Mouse (Mus musculus): ENCODE measurements at regions not wholly inside any gene's neighbourhood (a gene's known extent, or its start where the extent isn't known, plus 50 kb on each side); places are given as distances from the start of the nearest gene placed in this dataset.
A peak's percentile ranks its signal among the peaks of the same experiment; 100 is the strongest.

DNA sequence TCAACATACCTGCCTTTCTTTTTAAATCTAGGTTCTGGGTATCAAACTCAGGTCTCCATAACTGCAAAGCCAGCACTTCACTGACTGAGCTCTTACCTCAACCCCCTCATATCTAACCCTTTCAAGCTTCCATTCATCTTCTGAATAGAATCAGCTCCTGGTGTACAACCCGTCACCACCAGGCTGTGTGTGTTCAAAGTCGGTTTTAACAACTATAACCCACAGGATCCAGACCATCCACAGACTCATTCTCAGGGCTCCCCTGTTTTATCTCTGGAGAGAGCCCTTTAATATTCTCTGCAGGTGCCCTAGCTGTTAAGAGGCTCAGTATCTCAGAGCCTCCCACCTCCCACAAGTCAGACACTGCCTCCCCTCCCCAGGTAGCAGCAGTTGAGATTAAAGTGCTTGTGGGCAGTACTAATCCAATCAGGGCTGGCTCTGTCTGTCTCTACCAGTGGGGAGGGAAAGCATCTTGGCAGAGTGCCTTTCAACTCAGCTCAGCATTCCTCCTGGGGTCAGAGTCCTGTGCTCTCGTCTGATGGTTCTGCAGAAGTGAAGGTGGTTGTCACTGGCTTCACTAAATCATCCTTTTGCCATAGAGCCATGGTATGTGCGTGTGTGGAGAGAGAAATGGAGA is 272.4 kb downstream of the Dhx15 start:
- peak; percentile 61 for DNase-seq

DNA sequence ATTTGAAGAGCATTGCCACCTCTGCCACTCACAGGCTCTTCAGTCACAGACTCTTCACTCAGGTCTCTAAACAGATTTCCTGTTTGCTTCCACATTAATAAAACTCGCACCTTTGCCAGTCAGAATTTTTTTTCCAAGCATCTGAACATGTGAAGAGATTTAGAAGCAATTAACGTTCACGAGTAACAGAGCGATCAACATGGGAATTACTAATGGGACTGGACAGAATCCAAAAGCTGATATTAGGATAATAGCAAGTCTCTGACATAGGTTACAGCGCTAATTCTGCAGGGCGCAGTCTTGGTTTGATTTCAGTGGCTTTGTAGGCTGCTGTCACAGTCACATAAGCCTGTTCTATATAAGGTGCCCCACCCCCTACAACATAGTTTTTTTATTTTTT is 275.6 kb downstream of the Dhx15 start:
- no peak for DNase-seq

- DNase-seq: peak; percentile 70
Observed at GRCm38 (mm10) chr5:51908861-51909260, 281.5 kb downstream of the Dhx15 start.

- DNase-seq: no peak
Observed at GRCm38 (mm10) chr5:51906315-51907109, 283.8 kb downstream of the Dhx15 start.

DNA sequence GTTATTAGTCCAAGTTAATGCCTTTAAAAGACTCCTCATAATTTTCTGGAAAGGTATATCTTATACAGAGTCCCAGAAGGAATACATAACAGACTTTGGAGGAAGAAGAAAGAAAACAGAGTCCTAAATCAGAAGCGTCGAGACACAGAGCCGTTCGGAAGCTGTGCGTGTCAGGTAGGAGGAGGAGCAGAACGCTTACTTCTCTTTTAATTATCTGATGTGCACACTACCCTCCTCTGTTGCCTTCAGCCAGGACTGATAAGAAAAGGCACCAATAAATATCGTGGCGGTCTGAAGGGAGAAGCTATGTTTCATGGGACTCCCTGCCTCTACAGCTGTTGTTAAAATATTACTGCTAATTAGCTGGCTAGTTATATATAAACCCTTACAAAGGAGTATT is 296.2 kb downstream of the Dhx15 start:
- no peak for DNase-seq

DNA sequence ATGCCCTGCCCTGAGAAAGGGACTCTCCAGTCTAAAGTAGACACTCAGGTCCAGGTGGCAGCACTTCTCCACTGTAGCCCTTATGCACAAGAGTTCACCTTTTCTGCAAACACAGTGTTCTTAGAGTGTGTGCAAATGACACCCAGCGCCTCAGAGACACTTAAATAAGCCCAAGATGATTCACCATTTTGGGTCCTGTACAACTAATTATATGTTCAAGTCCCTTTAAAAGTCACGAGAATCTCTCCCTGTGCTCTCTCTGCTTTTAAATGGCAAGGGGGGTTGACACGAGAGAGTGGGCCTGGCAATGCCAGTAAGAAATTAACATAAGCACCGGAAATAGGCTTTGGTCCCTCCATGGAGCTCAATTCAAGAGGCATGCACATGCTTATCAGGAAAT is 299.0 kb downstream of the Dhx15 start:
- no peak for DNase-seq

GRCm38 (mm10) chr5:51888404-51888803 is 301.9 kb downstream of the Dhx15 start:
- DNase-seq: no peak

GRCm38 (mm10) chr5:51882594-51882993 is 307.7 kb downstream of the Dhx15 start:
- DNase-seq: no peak

- DNase-seq: no peak
Observed at GRCm38 (mm10) chr5:51882173-51882572, 308.1 kb downstream of the Dhx15 start.

DNA sequence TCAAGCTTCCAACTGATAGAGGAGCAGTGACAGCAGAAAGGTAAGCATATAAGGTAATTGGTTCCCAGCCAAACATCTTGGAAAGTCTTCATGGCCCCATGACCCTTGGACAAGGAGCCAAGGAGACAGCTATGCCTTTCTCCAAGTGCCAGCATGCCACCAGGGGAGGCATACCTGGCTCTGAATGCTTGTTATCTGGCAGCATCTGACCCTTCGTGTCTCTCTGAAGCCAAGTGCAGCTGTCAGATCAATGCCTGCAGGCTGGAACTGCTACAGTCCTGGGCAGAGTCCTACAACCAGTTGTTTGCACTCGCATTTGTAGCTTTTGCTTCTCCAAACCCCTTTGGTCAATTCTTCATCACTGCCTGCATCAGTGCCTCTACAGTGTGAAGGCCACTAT is 309.3 kb upstream of the Ppargc1a start:
- DNase-seq: no peak

GRCm38 (mm10) chr5:51873571-51873970 is 306.0 kb upstream of the Ppargc1a start:
- DNase-seq: no peak

- DNase-seq: no peak
Observed at GRCm38 (mm10) chr5:51871735-51872134, 304.2 kb upstream of the Ppargc1a start.

DNA sequence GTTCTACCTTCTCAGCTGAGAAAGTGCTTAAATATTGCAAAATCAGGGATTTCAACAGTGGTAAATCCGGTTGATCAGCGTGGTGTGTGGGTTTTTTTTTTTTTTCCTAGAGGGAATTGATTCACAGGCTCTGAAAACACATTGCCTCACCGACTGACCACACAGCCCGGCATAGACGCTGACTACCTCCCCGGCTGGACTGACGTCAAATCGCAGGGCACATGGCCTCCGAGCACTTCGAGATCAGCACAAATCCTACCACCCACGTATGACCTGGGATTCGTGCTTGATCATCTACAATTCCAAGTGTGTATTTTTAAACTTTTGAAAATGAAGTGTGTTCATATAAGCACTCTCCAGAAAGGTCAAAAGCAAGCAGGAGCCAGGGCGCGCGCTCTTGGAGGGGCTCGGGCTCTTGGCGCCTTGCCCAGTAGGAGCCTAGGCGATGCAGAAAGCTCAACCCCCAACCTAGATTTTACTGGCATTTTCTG is 300.7 kb upstream of the Ppargc1a start:
- peak; percentile 13 for DNase-seq

GRCm38 (mm10) chr5:51866002-51866401 is 298.5 kb upstream of the Ppargc1a start:
- peak; percentile 74 for DNase-seq

DNA sequence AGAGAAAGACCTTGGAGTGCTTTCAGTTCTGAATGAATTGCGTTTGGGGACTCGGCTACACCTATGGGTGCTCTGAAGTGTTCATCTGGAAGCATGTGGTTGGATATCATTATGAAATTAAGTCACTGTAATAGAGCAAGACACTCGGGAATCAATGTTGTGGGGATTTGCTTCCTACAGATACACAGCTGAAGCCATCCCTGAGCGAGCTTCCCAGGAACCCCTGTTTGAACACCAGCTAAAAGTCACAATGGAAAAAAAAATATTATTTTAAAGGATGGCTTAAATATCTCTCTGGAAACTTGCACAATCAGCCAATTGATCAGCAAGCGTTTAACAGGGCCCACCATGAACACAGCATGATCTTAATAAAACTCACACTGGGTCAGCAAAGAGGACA is 293.0 kb upstream of the Ppargc1a start:
- DNase-seq: no peak

GRCm38 (mm10) chr5:51853456-51854124 is 286.1 kb upstream of the Ppargc1a start:
- DNase-seq: no peak

DNA sequence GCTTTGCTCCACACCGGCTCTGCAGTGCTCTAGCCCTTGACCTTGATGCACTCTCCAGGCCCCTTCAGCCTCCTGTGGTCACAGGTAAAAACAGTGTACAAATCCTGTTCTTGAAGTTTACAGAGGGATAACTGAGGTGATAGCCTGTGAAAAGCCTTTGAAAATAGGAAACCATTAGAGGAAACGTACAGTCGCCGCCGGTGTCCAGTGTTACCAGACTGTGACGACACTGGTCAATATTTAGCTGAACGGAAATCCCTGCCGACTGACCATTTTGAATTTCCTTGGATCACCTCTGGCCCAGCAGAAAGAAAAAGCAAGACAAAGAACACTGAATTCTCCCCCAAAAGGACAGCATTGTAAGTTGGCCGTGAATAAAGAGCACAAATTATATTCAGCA is 282.6 kb upstream of the Ppargc1a start:
- DNase-seq: no peak

- no peak for DNase-seq
Observed at GRCm38 (mm10) chr5:51849236-51849635, 281.7 kb upstream of the Ppargc1a start.

GRCm38 (mm10) chr5:51842189-51842588 is 274.7 kb upstream of the Ppargc1a start:
- DNase-seq: no peak

- no peak for DNase-seq
Observed at GRCm38 (mm10) chr5:51841763-51842162, 274.2 kb upstream of the Ppargc1a start.

DNA sequence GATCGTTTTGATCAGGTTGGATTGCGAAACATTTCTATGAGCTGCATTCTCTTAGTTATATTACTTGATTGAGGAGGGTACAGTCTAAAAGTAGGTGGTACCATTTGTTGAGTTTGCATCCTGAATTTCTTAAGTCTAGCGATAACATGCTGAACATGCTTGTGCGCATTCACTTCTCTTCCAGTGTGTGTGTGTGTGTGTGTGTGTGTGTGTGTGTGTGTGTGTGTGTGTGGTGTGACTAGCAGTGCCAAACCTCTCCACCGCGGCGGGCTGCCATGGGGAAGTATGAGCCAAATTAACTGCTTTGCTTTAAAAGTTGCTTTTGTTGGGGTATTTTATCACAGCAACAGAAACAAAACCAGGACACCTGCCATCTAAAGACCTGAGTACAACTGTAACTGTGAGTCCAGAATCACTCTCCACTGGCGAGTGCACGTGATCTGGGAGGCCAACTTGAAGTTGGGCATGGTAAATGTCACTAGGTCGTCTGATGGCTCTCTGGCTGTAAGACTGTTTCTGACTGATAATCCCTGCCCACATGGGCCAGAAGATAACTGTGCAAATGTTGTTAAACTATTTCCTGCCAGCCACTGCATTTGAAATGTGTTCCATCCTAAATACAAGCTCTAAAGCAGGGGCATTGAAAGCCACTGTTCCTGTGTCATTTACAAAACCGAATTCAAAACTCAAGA is 273.3 kb upstream of the Ppargc1a start:
- DNase-seq: peak; percentile 33

- DNase-seq: no peak
Observed at GRCm38 (mm10) chr5:51839292-51839691, 271.8 kb upstream of the Ppargc1a start.

- DNase-seq: no peak
Observed at GRCm38 (mm10) chr5:51830551-51830950, 263.0 kb upstream of the Ppargc1a start.

All from heart, postnatal 4 days (tissue).